Mouse (Mus musculus) small intestine, adult 2 months (tissue): Measurements from ENCODE around the gene Shld1. TPM values are rescaled to one million over a fixed set of nuclear protein-coding genes. Genes with fewer than 3 reads are reported as not detected.

Experiments used
- H3K27ac ChIP-seq: fragments of 200-500 bp; 2 replicates; pipeline ENCODE4 v1.5.1; 2012; ENCODE audit warnings: low read depth, low read length, control low read depth, inconsistent platforms; ENCODE audit not compliant: insufficient read depth
- H3K27me3 ChIP-seq: fragments of 200-500 bp; 2 replicates; pipeline ENCODE4 v1.6.1; 2012; ENCODE audit warnings: mild to moderate bottlenecking, moderate library complexity, low read length, inconsistent platforms; ENCODE audit not compliant: control insufficient read depth, insufficient read depth
- H3K36me3 ChIP-seq: fragments of 200-500 bp; 2 replicates; pipeline ENCODE4 v1.6.1; 2012; ENCODE audit warnings: mild to moderate bottlenecking, low read length, control low read depth, inconsistent platforms; ENCODE audit not compliant: control insufficient read depth, insufficient read depth
- H3K4me1 ChIP-seq: fragments of 200-500 bp; 2 replicates; pipeline ENCODE4 v1.6.1; 2012; ENCODE audit warnings: low read length, inconsistent platforms, mixed read lengths; ENCODE audit not compliant: control insufficient read depth, insufficient read depth, insufficient read length
- H3K4me3 ChIP-seq: fragments of 200-500 bp; 2 replicates; pipeline ENCODE4 v1.5.1; 2012; ENCODE audit warnings: low read depth, mild to moderate bottlenecking, control low read depth, inconsistent platforms, low read length, moderate library complexity
- CTCF ChIP-seq: fragments of 200-500 bp; IDR thresholded peaks from 2 replicates; pipeline ENCODE4 v1.5.1; 2012; ENCODE audit warnings: low read depth, mild to moderate bottlenecking, control low read depth, inconsistent platforms, low read length, moderate library complexity, mixed read lengths; ENCODE audit not compliant: insufficient replicate concordance, insufficient read length; ENCODE audit errors: extremely low read depth
- POLR2A ChIP-seq: fragments of 200-500 bp; IDR thresholded peaks from 2 replicates; pipeline ENCODE4 v1.6.1; 2012; ENCODE audit warnings: low read depth, mild to moderate bottlenecking, control low read depth, inconsistent platforms, low read length, moderate library complexity
- WGBS: fragments of 180-500 bp; shearing (Covaris S2); methylation state at CpG from one replicate; pipeline ENCODE4 v1.1.7; 2018; 5-methylcytosine and 5-hydroxymethylcytosine counted together
- polyA plus RNA-seq: library from polyadenylated mRNA; depleted of rRNA; stranded (reverse); fragments of >200 nt; gene quantifications from 2 replicates; pipeline ENCODE4 v1.2.3, GENCODE M21; 2012

Gene Shld1
- polyA plus RNA-seq, 1 experiment, result 8.9 TPM

- H3K36me3 ChIP-seq, result peaks cover 1% of the 10 kb centered on the region; the same call in 1 of the 2 replicates
- 61% methylated on average over 1 of the region's 1 CpGs for WGBS
- no peak overlapping the region for H3K4me3 ChIP-seq
- no peaks in the 10 kb centered on the region for H3K27me3 ChIP-seq
- H3K4me1 ChIP-seq, result peaks cover 18% of the 10 kb centered on the region
- H3K27ac ChIP-seq, result 0 out of 2 replicates have a peak overlapping the region, but pooled peaks have one; percentile 12
- TF ChIP-seq CTCF, result no peak
- no peak for TF ChIP-seq POLR2A
These were observed 5.6 kb downstream of the Shld1 start for GRCm38 (mm10) chr2:132692320-132692719.

DNA sequence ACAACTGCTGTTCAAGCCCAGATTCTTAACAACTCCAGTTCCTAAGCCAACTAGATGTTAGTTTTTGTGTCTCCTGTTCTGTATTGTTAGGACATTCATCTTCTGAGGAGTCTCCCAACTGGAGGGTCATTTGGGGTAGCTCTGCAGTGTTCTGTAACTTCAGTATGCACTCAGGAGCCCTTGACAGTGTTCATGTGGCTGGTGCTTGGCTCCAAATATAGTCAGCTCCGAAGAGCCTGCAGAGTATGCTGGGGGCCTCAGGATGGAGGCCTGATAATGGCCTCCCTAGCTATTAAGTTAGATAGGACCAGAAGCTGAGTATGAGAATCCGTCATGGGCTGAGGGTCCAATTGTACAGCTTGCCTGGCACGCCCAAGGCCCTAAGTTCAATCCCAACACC lies 7.2 kb downstream of the Shld1 start:
- Histone ChIP-seq H3K4me1 (peaks cover 27% of the 10 kb centered on the region), H3K27ac (no peak overlapping the region), H3K36me3 (peaks cover 1% of the 10 kb centered on the region; the same call in 1 of the 2 replicates), H3K27me3 (no peaks in the 10 kb centered on the region), H3K4me3 (no peak overlapping the region)
- TF ChIP-seq CTCF (no peak), POLR2A (no peak)
- 84% methylated on average over 3 of the region's 3 CpGs for WGBS

DNA sequence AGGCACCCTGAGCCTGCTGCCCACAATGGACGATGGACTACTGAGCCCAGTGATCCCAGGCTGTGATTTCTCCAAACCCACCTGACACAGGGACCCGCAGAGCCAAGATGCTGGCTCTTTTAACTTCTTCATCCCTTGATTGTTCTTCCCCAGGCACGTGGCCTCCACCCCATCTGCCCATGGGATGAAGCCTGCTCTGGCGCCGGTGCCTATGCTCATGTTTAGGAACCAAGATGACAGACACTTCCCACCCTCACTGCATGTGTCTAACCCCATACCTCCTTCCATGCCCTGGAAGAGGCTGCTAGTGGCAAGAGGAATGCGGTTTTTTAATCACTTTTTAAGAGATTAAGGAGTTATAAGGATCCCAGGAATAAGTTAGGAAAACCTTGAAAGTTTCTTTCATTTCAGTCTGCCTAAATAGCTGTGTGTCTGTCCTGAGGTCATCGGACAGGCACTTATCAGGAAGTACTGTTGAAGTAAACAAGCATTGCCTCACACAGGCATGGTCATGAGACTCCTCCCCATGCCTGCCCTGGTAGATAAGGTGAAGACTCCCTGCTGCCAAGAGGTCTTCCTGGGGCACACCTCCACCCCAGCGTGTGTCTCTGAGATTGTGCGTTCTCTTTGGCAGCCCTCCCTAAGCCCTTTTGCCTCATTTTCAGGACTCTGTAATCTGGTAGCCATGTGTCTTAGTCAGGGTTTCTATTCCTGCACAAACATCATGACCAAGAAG lies 8.8 kb downstream of the Shld1 start:
- Histone ChIP-seq H3K27me3 (no peaks in the 10 kb centered on the region), H3K36me3 (peaks cover 1% of the 10 kb centered on the region; the same call in 1 of the 2 replicates), H3K4me1 (peaks cover 25% of the 10 kb centered on the region; the same call in 1 of the 2 replicates), H3K4me3 (no peak overlapping the region), H3K27ac (peak overlapping the region; percentile 86)
- 61% methylated on average over 9 of the region's 9 CpGs for WGBS
- TF ChIP-seq POLR2A (no peak), CTCF (no peak)

DNA sequence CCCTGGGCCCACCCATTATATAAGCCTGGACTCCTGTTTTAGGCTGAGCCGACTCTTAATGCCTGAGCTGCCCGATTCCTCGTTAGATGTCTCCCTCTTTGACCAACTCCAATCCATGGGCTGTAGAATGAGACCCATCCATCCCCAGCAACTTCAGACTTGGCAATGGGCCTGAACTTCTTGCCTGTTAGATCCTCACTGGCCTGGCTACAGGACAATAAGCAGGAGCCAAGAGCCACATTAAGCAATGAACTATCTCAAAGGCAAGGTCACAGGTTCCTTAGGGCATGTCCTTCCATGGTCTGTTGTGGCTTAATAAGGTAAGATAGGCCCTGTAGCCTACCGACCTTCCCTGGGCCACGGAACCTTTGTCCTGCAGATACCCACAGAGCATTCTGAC lies 9.8 kb downstream of the Shld1 start:
- no peaks in the 10 kb centered on the region for H3K36me3 ChIP-seq
- no peaks in the 10 kb centered on the region for H3K27me3 ChIP-seq
- no peak overlapping the region for H3K4me3 ChIP-seq
- 84% methylated on average over 5 of the region's 5 CpGs for WGBS
- peaks cover 25% of the 10 kb centered on the region; the same call in 1 of the 2 replicates for H3K4me1 ChIP-seq
- no peak for TF ChIP-seq CTCF
- no peak for TF ChIP-seq POLR2A
- H3K27ac ChIP-seq, result peak overlapping the region; percentile 71

DNA sequence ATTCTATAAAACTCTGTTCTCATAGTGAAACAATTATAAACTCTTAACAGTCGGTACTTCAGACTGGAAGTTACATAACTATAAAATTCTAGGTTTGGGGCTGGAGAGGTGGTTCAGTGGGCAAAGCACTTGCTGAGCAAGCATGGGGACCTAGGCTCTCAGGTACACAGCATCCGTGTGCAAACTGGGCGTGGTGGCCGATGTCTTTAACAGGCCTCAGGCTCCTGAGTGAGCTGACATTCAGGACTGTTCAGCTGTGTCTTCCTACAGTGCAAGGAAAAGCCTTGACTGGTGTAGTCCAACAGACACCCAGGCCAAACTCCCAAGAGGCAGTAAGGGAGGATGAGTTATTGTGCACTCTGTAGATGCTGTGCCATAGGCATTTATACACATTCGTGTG lies 10.5 kb downstream of the Shld1 start:
- Histone ChIP-seq H3K4me1 (peaks cover 22% of the 10 kb centered on the region; the same call in 1 of the 2 replicates), H3K27me3 (no peaks in the 10 kb centered on the region), H3K36me3 (no peaks in the 10 kb centered on the region), H3K27ac (peak overlapping the region; percentile 82), H3K4me3 (no peak overlapping the region)
- WGBS, result 75% methylated on average over 5 of the region's 5 CpGs
- no peak for TF ChIP-seq POLR2A
- TF ChIP-seq CTCF, result no peak

DNA sequence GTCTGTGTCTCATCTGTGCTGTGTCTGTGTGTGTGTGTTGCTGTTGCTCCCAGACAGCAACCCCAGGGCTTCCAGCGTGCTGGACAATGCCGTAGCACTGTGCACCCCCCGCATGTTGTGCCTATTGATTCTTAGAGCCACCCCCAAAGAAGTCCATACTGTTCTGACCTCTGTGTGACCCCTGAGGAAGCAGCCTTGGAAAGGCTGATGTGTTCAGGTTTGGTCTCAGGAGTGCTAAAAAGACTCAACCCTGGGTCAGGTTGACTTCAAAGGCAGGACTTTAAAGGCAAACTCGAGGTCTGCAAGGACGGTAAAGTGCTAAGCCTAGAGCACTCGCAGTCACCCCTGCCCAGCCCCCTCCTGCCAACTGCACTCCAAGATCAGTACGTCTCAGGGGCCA lies 11.0 kb downstream of the Shld1 start:
- H3K27me3 ChIP-seq, result no peaks in the 10 kb centered on the region
- TF ChIP-seq POLR2A (no peak), CTCF (no peak)
- WGBS, result 79% methylated on average over 7 of the region's 7 CpGs
- peaks cover 22% of the 10 kb centered on the region; the same call in 1 of the 2 replicates for H3K4me1 ChIP-seq
- H3K4me3 ChIP-seq, result peak overlapping the region; percentile 39
- peak overlapping the region; percentile 82 for H3K27ac ChIP-seq
- H3K36me3 ChIP-seq, result no peaks in the 10 kb centered on the region

DNA sequence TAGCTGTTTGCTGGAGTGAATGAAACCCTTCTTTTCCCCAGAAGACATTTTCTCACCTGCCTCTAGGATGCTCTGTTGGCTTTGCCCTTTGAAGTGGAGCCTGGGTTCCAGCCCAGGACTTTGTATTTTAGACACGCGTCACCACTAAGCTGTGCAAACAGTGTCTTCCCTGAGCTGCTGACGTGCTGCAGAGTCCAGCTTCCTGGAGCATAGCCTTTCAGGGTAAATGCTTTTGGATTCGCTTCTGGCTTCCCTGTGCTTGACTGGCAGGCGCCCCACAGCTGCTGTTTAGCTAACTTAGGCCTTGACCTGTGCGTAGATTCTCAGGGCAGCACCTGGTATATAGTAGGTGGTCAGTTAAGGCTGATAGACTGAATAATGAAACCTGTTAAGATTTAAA lies 11.7 kb downstream of the Shld1 start:
- H3K27ac ChIP-seq, result peak overlapping the region; percentile 82
- peaks cover 22% of the 10 kb centered on the region; the same call in 1 of the 2 replicates for H3K4me1 ChIP-seq
- WGBS, result 27% methylated on average over 6 of the region's 6 CpGs
- no peaks in the 10 kb centered on the region for H3K36me3 ChIP-seq
- H3K27me3 ChIP-seq, result no peaks in the 10 kb centered on the region
- TF ChIP-seq CTCF, result no peak
- TF ChIP-seq POLR2A, result no peak
- H3K4me3 ChIP-seq, result peak overlapping the region; percentile 39
